ENCODE assay signal across 8 mouse cellular contexts in the genomic region with DNA sequence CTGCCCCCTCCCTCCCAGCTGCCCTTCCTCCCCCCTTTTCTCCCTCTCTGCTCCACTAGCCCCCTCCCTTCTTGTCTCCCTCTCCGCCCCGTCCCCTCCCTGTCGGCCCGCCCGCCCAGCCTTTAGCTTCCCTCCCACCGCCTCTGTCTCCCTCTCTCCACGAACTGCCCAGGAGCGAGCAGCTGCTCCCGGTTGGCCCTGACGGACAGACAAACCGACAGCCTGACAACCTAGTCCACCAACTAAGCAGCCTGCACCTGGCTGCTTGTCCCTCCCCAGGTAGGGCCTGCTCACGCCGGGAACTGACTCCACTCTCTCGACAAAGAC. TPM values are rescaled to one million over a fixed set of nuclear protein-coding genes. Genes with fewer than 3 reads are reported as not detected.
A peak's percentile ranks its signal among the peaks of the same experiment; 100 is the strongest.
DNase-seq lines count a peak whose midpoint lies in the region; ATAC-seq and TF ChIP-seq lines count a peak whose summit lies in the region.

A gene (plus strand): TSS at position 119 of the 327 bp plus-strand sequence.

- no peaks in the 10 kb centered on the region for H3K27me3 ChIP-seq in forebrain, postnatal 0 days (ENCODE audit: insufficient read depth, low read length)
- H3K27me3 ChIP-seq in hindbrain, embryonic 12.5 days = no peaks in the 10 kb centered on the region; the same call in 1 of the 2 replicates
- H3K27me3 ChIP-seq in limb, embryonic 13.5 days = peaks cover 11% of the 10 kb centered on the region; the same call in 1 of the 2 replicates

- no peaks in the 10 kb centered on the region for H3K4me1 ChIP-seq in forebrain, postnatal 0 days (ENCODE audit: insufficient read depth)
- H3K4me1 ChIP-seq in hindbrain, embryonic 12.5 days = no peaks in the 10 kb centered on the region
- peaks cover 31% of the 10 kb centered on the region for H3K4me1 ChIP-seq in limb, embryonic 13.5 days
- H3K4me1 ChIP-seq in olfactory bulb, adult 2 months (ENCODE audit: control insufficient read depth, insufficient read depth, low read length) = peaks cover 11% of the 10 kb centered on the region

- no peak for ATAC-seq in forebrain, postnatal 0 days
- ATAC-seq in hindbrain, embryonic 12.5 days (ENCODE audit: low FRiP score) = no peak
- ATAC-seq in limb, embryonic 13.5 days (ENCODE audit: low FRiP score, low read depth) = peak; percentile 72; the same call in 1 of the 2 replicates
- no peak for ATAC-seq in activated CD4-positive, CD25-positive, alpha-beta regulatory T cell, adult 4 months

- TF ChIP-seq POLR2A in olfactory bulb, adult 2 months (IDR thresholded peaks at IDR 0.05; ENCODE audit: insufficient read depth, low read depth, low read length) = no peak

- no peak for TF ChIP-seq CTCF in forebrain, postnatal 0 days (IDR thresholded peaks at IDR 0.05; ENCODE audit: low read depth)
- TF ChIP-seq CTCF in olfactory bulb, adult 2 months (IDR thresholded peaks at IDR 0.05; ENCODE audit: insufficient read depth, low read depth, low read length) = no peak

- H3K36me3 ChIP-seq in forebrain, postnatal 0 days (ENCODE audit: insufficient read depth) = no peaks in the 10 kb centered on the region
- H3K36me3 ChIP-seq in hindbrain, embryonic 12.5 days = no peaks in the 10 kb centered on the region
- no peaks in the 10 kb centered on the region for H3K36me3 ChIP-seq in limb, embryonic 13.5 days

- 26% methylated on average over 14 of the region's 14 CpGs for WGBS in forebrain, postnatal 0 days
- WGBS in hindbrain, embryonic 12.5 days = 43% methylated on average over 11 of the region's 14 CpGs
- 26% methylated on average over 7 of the region's 14 CpGs for WGBS in limb, embryonic 13.5 days
- 24% methylated on average over 9 of the region's 14 CpGs for whole genome bisulfite sequencing in olfactory bulb, adult 2 months

- H3K27ac ChIP-seq in forebrain, postnatal 0 days (ENCODE audit: low read depth, low read length) = no peak within 1 kb of the TSS
- H3K27ac ChIP-seq in hindbrain, embryonic 12.5 days = no peak within 1 kb of the TSS
- peak within 1 kb of the TSS; percentile 67; the same call in 1 of the 2 replicates for H3K27ac ChIP-seq in limb, embryonic 13.5 days
- H3K27ac ChIP-seq in olfactory bulb, adult 2 months (ENCODE audit: insufficient read depth, low read depth, low read length) = no peak within 1 kb of the TSS

- no peak within 1 kb of the TSS for H3K9ac ChIP-seq in forebrain, postnatal 0 days
- H3K9ac ChIP-seq in hindbrain, embryonic 12.5 days = no peak within 1 kb of the TSS
- peak within 1 kb of the TSS; percentile 68 for H3K9ac ChIP-seq in limb, embryonic 13.5 days

- no peaks in the 10 kb centered on the region for H3K9me3 ChIP-seq in forebrain, postnatal 0 days (ENCODE audit: low read length)
- H3K9me3 ChIP-seq in hindbrain, embryonic 12.5 days (replicated peaks) = no peaks in the 10 kb centered on the region
- no peaks in the 10 kb centered on the region for H3K9me3 ChIP-seq in limb, embryonic 13.5 days

- 0 out of 2 replicates have a peak within 1 kb of the TSS, but pooled peaks have one; percentile 15 for H3K4me2 ChIP-seq in forebrain, postnatal 0 days (ENCODE audit: low read depth)
- H3K4me2 ChIP-seq in hindbrain, embryonic 12.5 days (replicated peaks) = peak within 1 kb of the TSS; percentile 37
- peak within 1 kb of the TSS; percentile 66 for H3K4me2 ChIP-seq in limb, embryonic 13.5 days (replicated peaks)

- DNase-seq in urinary bladder, postnatal 14 days (ENCODE audit: low spot score) = peak; percentile 34
- DNase-seq in urinary bladder, postnatal 36 days (ENCODE audit: low spot score in 2 of 2) = no peak
- no peak for DNase-seq in forebrain, postnatal 0 days
- no peak for DNase-seq in frontal cortex, postnatal 10 days (ENCODE audit: low spot score in 2 of 2)

- H3K4me3 ChIP-seq in forebrain, postnatal 0 days (ENCODE audit: low read depth, low read length) = no peak within 1 kb of the TSS
- H3K4me3 ChIP-seq in hindbrain, embryonic 12.5 days = peak within 1 kb of the TSS; percentile 16
- peak within 1 kb of the TSS; percentile 45 for H3K4me3 ChIP-seq in limb, embryonic 13.5 days
- H3K4me3 ChIP-seq in olfactory bulb, adult 2 months (ENCODE audit: insufficient read depth, low read depth, low read length) = peak within 1 kb of the TSS; percentile 27

RNA-seq across cellular contexts. Expression of the gene that starts here (rescaled TPM):
- 24.8 and 39.7 TPM in 2 replicates for total RNA-seq in forebrain, postnatal 0 days (2014; rRNA removed)
- 17.7 and 18.3 TPM in 2 replicates for polyA plus RNA-seq in forebrain, postnatal 0 days (2015; fragmentation: Nextera tagmentation; extraction: Ambion mirVana)
- 43.9 and 49.2 TPM in 2 replicates for polyA plus RNA-seq in hindbrain, embryonic 12.5 days (2016; fragmentation: Nextera tagmentation; extraction: Ambion mirVana)
- 67.7 and 68.8 TPM in 2 replicates for polyA plus RNA-seq in limb, embryonic 13.5 days (2015; fragmentation: Nextera tagmentation; extraction: Ambion mirVana)
- not detected in 2 replicates for polyA plus RNA-seq in olfactory bulb, adult 2 months (2012; ENCODE audit: insufficient read depth, insufficient read length, low replicate concordance, missing spikeins)
- not detected for polyA plus RNA-seq in activated CD4-positive, CD25-positive, alpha-beta regulatory T cell, adult 4 months (2017; shearing (Covaris generic))

Comparison
In these comparisons a context has a peak if more than half of its experiments do, and no peak if none do; other contexts are left out.
1. H3K4me2 ChIP-seq: peak in every context shown above with its lines; median percentile 66 in limb, embryonic 13.5 days; 37 in hindbrain, embryonic 12.5 days; 15 in forebrain, postnatal 0 days.